Mouse (Mus musculus) hindbrain, embryonic 15.5 days (tissue): ENCODE data around the gene Pam. TPM values are rescaled to one million over a fixed set of nuclear protein-coding genes. Genes with fewer than 3 reads are reported as not detected.

Experiments used
- ATAC-seq: fragments of 200-750 bp; cut with Nextera tagmentation; 2 replicates; pipeline ENCODE4 v1.8.0; 2017; ENCODE audit warnings: low read depth, moderate number of reproducible peaks, moderate TSS enrichment; ENCODE audit not compliant: low FRiP score
- H3K27ac ChIP-seq: fragments of 300-500 bp; sonication (generic); replicated peaks from 2 replicates; pipeline ENCODE4 v1.5.1; 2015; ENCODE audit warnings: mild to moderate bottlenecking, inconsistent platforms
- H3K27me3 ChIP-seq: fragments of 300-500 bp; sonication (generic); 2 replicates; pipeline ENCODE4 v1.6.1; 2015; ENCODE audit warnings: control low read depth, inconsistent platforms
- H3K36me3 ChIP-seq: fragments of 300-500 bp; sonication (generic); 2 replicates; pipeline ENCODE4 v1.6.1; 2015; ENCODE audit warnings: control low read depth, inconsistent platforms
- H3K4me1 ChIP-seq: fragments of 300-500 bp; sonication (generic); replicated peaks from 2 replicates; pipeline ENCODE4 v1.6.1; 2015; ENCODE audit warnings: control low read depth, inconsistent platforms
- H3K4me2 ChIP-seq: fragments of 300-500 bp; sonication (generic); 2 replicates; pipeline ENCODE4 v1.6.1; 2015; ENCODE audit warnings: moderate library complexity, mild to moderate bottlenecking, inconsistent platforms
- H3K4me3 ChIP-seq: fragments of 300-500 bp; sonication (generic); 2 replicates; pipeline ENCODE4 v1.5.1; 2015; ENCODE audit warnings: mild to moderate bottlenecking, inconsistent platforms
- H3K9ac ChIP-seq: fragments of 300-500 bp; sonication (generic); 2 replicates; pipeline ENCODE4 v1.6.1; 2015; ENCODE audit warnings: inconsistent platforms
- H3K9me3 ChIP-seq: fragments of 300-500 bp; sonication (generic); 2 replicates; pipeline ENCODE4 v1.6.1; 2016; ENCODE audit warnings: control low read depth, inconsistent platforms
- WGBS: fragments of 180-500 bp; shearing (Covaris S2); methylation state at CpG from one replicate; pipeline ENCODE4 v1.1.7; 2015; 5-methylcytosine and 5-hydroxymethylcytosine counted together
- polyA plus RNA-seq: library from polyadenylated mRNA; unstranded; fragments of >200 nt; fragmentation: Nextera tagmentation; extraction: Ambion mirVana; gene quantifications from 2 replicates; pipeline ENCODE4 v1.2.1, GENCODE M21; 2015

The Pam gene
- polyA plus RNA-seq, 1 experiment from 2014 or later, result 29.8 TPM

DNA sequence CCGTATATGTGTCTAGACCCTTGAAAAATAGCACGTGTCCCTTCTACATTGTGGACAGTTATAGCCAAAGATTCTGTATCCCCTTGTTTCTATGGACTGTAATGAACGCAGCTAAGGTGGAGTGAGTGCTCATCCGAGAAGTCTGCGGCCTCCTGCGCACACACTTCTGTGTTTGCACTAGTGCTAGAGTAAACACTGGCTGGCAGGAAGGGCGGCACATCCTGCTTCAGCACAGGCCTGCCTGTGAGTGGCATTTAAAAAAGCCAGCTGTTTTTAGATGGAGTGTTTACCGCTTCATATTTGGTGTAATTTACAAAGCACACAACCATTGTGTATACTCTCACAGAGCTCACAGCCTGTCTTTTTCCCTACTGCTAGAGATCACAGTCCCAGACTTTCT lies 177.0 kb downstream of the Pam start:
- H3K27me3 ChIP-seq, result no peaks in the 10 kb centered on the region
- H3K9me3 ChIP-seq, result no peaks in the 10 kb centered on the region
- peaks cover 12% of the 10 kb centered on the region; the same call in 1 of the 2 replicates for H3K4me1 ChIP-seq
- no peak overlapping the region for H3K4me2 ChIP-seq
- ATAC-seq, result peak; percentile 63; the same call in 1 of the 2 replicates
- no peaks in the 10 kb centered on the region for H3K36me3 ChIP-seq
- no peak overlapping the region for H3K9ac ChIP-seq
- no peak overlapping the region for H3K27ac ChIP-seq
- WGBS, result 82% methylated on average over 8 of the region's 8 CpGs
- no peak overlapping the region for H3K4me3 ChIP-seq

DNA sequence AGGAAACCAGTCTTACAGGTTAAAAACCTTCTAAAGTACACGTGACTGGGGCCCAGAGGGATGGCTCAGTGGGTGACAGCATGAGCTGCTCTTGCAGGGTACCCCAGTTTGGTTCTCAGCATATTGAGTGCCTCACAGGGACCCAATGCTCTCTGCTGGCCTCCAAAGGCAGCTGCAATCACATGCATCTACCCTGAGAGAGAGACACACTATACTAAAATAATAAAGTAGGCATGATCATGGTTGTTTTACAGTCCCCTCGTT lies 178.5 kb downstream of the Pam start:
- Histone ChIP-seq H3K9me3 (no peaks in the 10 kb centered on the region), H3K36me3 (no peaks in the 10 kb centered on the region), H3K9ac (no peak overlapping the region), H3K4me2 (no peak overlapping the region), H3K27me3 (no peaks in the 10 kb centered on the region), H3K4me1 (peaks cover 10% of the 10 kb centered on the region; the same call in 1 of the 2 replicates), H3K4me3 (no peak overlapping the region), H3K27ac (0 out of 2 replicates have a peak overlapping the region, but pooled peaks have one; percentile 12)
- WGBS, result 73% methylated on average over 2 of the region's 2 CpGs
- no peak for ATAC-seq

- peak overlapping the region; percentile 43 for H3K27ac ChIP-seq
- ATAC-seq, result no peak
- H3K9ac ChIP-seq, result no peak overlapping the region
- no peaks in the 10 kb centered on the region for H3K9me3 ChIP-seq
- H3K4me3 ChIP-seq, result no peak overlapping the region
- no peak overlapping the region for H3K4me2 ChIP-seq
- no peaks in the 10 kb centered on the region for H3K27me3 ChIP-seq
- 0 out of 2 replicates have a peak, but pooled peaks cover 7% of the 10 kb centered on the region for H3K4me1 ChIP-seq
- no peaks in the 10 kb centered on the region for H3K36me3 ChIP-seq
- 73% methylated on average over 12 of the region's 12 CpGs for WGBS
Measured at GRCm38 (mm10) chr1:97916218-97916970, 179.1 kb downstream of the Pam start.

DNA sequence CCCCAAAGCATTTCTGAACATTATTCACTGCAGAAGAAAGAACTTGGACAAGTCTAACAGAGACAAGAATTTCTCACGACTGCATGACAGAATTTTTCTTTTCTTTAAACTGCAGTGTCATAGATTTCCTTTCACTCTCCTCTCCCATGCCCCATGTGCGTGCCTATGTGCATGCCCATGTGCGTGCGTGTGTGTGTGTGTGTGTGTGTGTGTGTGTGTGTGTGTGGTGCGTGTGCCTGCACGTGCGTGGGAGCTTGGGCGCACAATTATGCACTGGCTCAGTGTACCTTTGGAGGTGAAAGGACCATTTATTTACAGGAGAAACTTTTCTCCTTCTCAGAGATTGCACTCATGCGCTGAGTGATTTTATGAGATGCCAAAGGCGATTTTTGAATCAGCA lies 179.7 kb downstream of the Pam start:
- 0 out of 2 replicates have a peak, but pooled peaks cover 7% of the 10 kb centered on the region for H3K4me1 ChIP-seq
- no peak for ATAC-seq
- H3K9me3 ChIP-seq, result no peaks in the 10 kb centered on the region
- H3K36me3 ChIP-seq, result no peaks in the 10 kb centered on the region
- WGBS, result 80% methylated on average over 10 of the region's 10 CpGs
- no peak overlapping the region for H3K4me2 ChIP-seq
- H3K27ac ChIP-seq, result peak overlapping the region; percentile 43
- no peaks in the 10 kb centered on the region for H3K27me3 ChIP-seq
- H3K9ac ChIP-seq, result no peak overlapping the region
- H3K4me3 ChIP-seq, result no peak overlapping the region

- H3K4me3 ChIP-seq, result no peak overlapping the region
- no peaks in the 10 kb centered on the region for H3K36me3 ChIP-seq
- no peak overlapping the region for H3K4me2 ChIP-seq
- H3K27ac ChIP-seq, result no peak overlapping the region
- 89% methylated on average over 10 of the region's 10 CpGs for WGBS
- H3K9me3 ChIP-seq, result no peaks in the 10 kb centered on the region
- no peaks in the 10 kb centered on the region for H3K27me3 ChIP-seq
- no peak overlapping the region for H3K9ac ChIP-seq
- no peak for ATAC-seq
- 0 out of 2 replicates have a peak, but pooled peaks cover under 1% of the 10 kb centered on the region for H3K4me1 ChIP-seq
Measured at GRCm38 (mm10) chr1:97910874-97911273, 184.6 kb downstream of the Pam start.

- no peaks in the 10 kb centered on the region for H3K27me3 ChIP-seq
- H3K4me2 ChIP-seq, result no peak overlapping the region
- no peak overlapping the region for H3K4me3 ChIP-seq
- no peak for ATAC-seq
- 65% methylated on average over 5 of the region's 5 CpGs for WGBS
- no peaks in the 10 kb centered on the region for H3K4me1 ChIP-seq
- no peaks in the 10 kb centered on the region for H3K9me3 ChIP-seq
- no peak overlapping the region for H3K9ac ChIP-seq
- H3K36me3 ChIP-seq, result no peaks in the 10 kb centered on the region
- H3K27ac ChIP-seq, result no peak overlapping the region
Measured at GRCm38 (mm10) chr1:97909561-97909960, 185.9 kb downstream of the Pam start.

- Histone ChIP-seq H3K9ac (no peak overlapping the region), H3K27me3 (no peaks in the 10 kb centered on the region), H3K36me3 (no peaks in the 10 kb centered on the region), H3K4me1 (no peaks in the 10 kb centered on the region), H3K4me3 (no peak overlapping the region), H3K9me3 (no peaks in the 10 kb centered on the region), H3K27ac (no peak overlapping the region), H3K4me2 (no peak overlapping the region)
- no peak for ATAC-seq
- 95% methylated on average over 4 of the region's 4 CpGs for WGBS
Measured at GRCm38 (mm10) chr1:97908736-97909135, 186.7 kb downstream of the Pam start.

DNA sequence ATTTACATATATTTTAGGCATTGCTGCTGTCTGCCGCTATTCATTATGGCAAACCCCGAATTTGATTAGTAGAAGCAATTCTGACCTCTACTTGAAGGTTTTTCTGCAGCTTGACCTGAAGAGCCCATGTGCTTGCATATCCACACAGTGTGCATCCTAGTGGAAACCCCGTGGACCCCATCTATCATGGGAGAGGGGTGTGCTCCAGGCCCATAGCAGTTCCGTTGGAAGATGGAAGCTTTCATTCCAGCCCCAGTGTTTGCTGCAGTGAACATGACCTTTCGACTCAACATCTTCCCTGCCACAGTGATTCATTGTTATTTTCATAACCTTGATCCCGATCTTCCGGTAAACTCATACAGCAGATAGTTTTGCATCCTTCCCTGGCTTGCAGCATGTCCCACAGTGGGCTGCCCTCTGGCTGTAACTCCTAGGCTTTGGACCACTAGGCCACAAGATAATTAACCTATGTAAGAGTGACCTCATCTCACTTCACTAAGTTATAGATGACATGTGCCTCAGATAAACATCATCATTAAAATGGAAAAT lies 191.5 kb downstream of the Pam start:
- Histone ChIP-seq H3K27me3 (no peaks in the 10 kb centered on the region), H3K4me1 (no peaks in the 10 kb centered on the region), H3K9me3 (no peaks in the 10 kb centered on the region), H3K9ac (no peak overlapping the region), H3K36me3 (no peaks in the 10 kb centered on the region), H3K4me3 (no peak overlapping the region), H3K4me2 (no peak overlapping the region), H3K27ac (no peak overlapping the region)
- 86% methylated on average over 7 of the region's 7 CpGs for WGBS
- ATAC-seq, result no peak

DNA sequence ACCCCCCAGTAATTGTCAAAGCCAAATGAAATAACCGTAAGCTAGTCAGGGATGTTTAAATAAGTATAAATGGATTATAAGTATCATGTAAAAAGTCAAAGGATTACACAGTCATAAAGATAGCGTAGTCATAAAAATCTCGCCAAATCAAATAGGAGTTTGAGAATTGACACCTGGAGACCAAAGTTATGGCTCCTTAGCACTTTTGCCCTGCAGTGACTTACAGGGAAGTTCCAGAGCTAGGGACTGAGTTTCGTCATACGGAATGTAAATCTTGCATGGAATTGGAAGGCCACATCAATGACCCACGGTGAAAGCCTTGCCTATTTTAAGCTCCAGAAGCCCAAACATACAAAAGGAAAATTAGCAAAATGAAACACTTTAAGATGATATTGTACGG lies 192.6 kb downstream of the Pam start:
- Histone ChIP-seq H3K4me3 (no peak overlapping the region), H3K27ac (no peak overlapping the region), H3K9me3 (no peaks in the 10 kb centered on the region), H3K9ac (no peak overlapping the region), H3K4me2 (no peak overlapping the region), H3K4me1 (no peaks in the 10 kb centered on the region), H3K36me3 (no peaks in the 10 kb centered on the region), H3K27me3 (no peaks in the 10 kb centered on the region)
- 93% methylated on average over 7 of the region's 7 CpGs for WGBS
- ATAC-seq, result no peak

DNA sequence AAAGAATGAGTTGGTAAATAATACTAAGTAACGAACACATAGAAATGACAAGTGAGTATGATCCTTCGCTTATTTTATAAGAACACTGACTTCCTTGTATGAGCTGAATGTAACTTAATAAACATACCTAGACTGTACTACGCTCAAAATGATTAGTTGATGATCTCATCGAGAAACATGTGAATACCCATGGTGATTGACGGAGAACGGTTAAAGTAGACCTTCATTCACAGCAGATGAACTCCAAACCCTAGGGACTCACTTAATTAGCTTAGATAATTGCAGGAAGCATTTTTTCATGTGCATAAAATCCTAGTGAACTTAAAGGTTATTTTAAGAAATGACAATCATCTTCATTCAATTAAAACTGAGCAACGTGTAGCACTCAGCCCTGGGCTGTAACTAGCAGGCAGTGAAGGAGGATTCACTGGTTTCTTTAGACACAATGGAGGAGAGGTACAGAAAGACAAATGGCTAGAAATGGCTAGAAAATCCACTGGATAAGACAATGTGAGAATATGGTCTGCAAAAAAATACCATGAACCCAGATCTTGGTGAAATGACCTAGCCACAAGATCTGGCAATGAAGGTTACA lies 194.8 kb downstream of the Pam start:
- Histone ChIP-seq H3K36me3 (no peaks in the 10 kb centered on the region), H3K4me2 (no peak overlapping the region), H3K9ac (no peak overlapping the region), H3K27me3 (no peaks in the 10 kb centered on the region), H3K27ac (no peak overlapping the region), H3K4me3 (no peak overlapping the region), H3K4me1 (no peaks in the 10 kb centered on the region), H3K9me3 (no peaks in the 10 kb centered on the region)
- WGBS, result 57% methylated on average over 7 of the region's 7 CpGs
- peak; percentile 68 for ATAC-seq

- Histone ChIP-seq H3K4me2 (no peak overlapping the region), H3K4me1 (no peaks in the 10 kb centered on the region)
Measured at GRCm38 (mm10) chr1:97887511-97887910, 207.9 kb downstream of the Pam start.

GRCm38 (mm10) chr1:97883498-97883897 lies 211.9 kb downstream of the Pam start:
- H3K4me3 ChIP-seq, result no peak overlapping the region
- no peak overlapping the region for H3K9ac ChIP-seq
- H3K4me1 ChIP-seq, result no peaks in the 10 kb centered on the region
- H3K4me2 ChIP-seq, result no peak overlapping the region
- no peaks in the 10 kb centered on the region for H3K9me3 ChIP-seq
- WGBS, result 87% methylated on average over 7 of the region's 7 CpGs
- H3K27me3 ChIP-seq, result no peaks in the 10 kb centered on the region
- no peak for ATAC-seq
- peaks cover 6% of the 10 kb centered on the region; the same call in 1 of the 2 replicates for H3K36me3 ChIP-seq
- H3K27ac ChIP-seq, result no peak overlapping the region

More at GRCm38 (mm10) chr1:97887511-97887910, 207.9 kb downstream of the Pam start:
- no peak for ATAC-seq
- Histone ChIP-seq H3K4me3 (no peak overlapping the region), H3K27ac (no peak overlapping the region), H3K9ac (no peak overlapping the region), H3K36me3 (peaks cover 6% of the 10 kb centered on the region; the same call in 1 of the 2 replicates), H3K27me3 (no peaks in the 10 kb centered on the region), H3K9me3 (no peaks in the 10 kb centered on the region)
- WGBS, result 68% methylated on average over 9 of the region's 9 CpGs
